Mouse (Mus musculus): Measurements from ENCODE around the gene Rmi1. TPM values are rescaled to one million over a fixed set of nuclear protein-coding genes. Genes with fewer than 3 reads are reported as not detected.
A peak's percentile ranks its signal among the peaks of the same experiment; 100 is the strongest.
"Not testable (repeated sequence)": the region's sequence is repeated elsewhere in the genome, so short reads cannot be mapped to it uniquely, and the experiment has no call there.

The Rmi1 gene
- polyA plus RNA-seq, 1 experiment from 2014 or later, result 24.2 TPM

- no peak for ATAC-seq
- H3K27me3 ChIP-seq (replicated peaks; ENCODE audit: control insufficient read depth, insufficient read depth, low read length), result peaks cover 8% of the 10 kb centered on the region; the same call in 1 of the 2 replicates
- no peak overlapping the region for H3K4me3 ChIP-seq (ENCODE audit: low read length)
- H3K4me1 ChIP-seq (ENCODE audit: control insufficient read depth, insufficient read depth, low read depth, low read length), result peaks cover 6% of the 10 kb centered on the region
- 60% methylated on average over 22 of the region's 22 CpGs for WGBS
- H3K36me3 ChIP-seq (ENCODE audit: control insufficient read depth, insufficient read depth, low read length), result no peaks in the 10 kb centered on the region
- H3K9me3 ChIP-seq (ENCODE audit: control insufficient read depth, low read length), result no peaks in the 10 kb centered on the region
- no peak overlapping the region for H3K27ac ChIP-seq (ENCODE audit: low read depth, low read length)
- no peak overlapping the region for H3K9ac ChIP-seq (ENCODE audit: low read depth, low read length)
- H3K4me2 ChIP-seq (ENCODE audit: low read length), result no peak overlapping the region
Observed at GRCm38 (mm10) chr13:58450459-58451182, 48.6 kb downstream of the Rmi1 start.

GRCm38 (mm10) chr13:58452246-58452645 lies 50.2 kb downstream of the Rmi1 start:
- Histone ChIP-seq H3K9me3 (ENCODE audit: control insufficient read depth, low read length) (no peaks in the 10 kb centered on the region), H3K4me1 (ENCODE audit: control insufficient read depth, insufficient read depth, low read depth, low read length) (peaks cover 6% of the 10 kb centered on the region), H3K27me3 (replicated peaks; ENCODE audit: control insufficient read depth, insufficient read depth, low read length) (peaks cover 8% of the 10 kb centered on the region; the same call in 1 of the 2 replicates), H3K36me3 (ENCODE audit: control insufficient read depth, insufficient read depth, low read length) (no peaks in the 10 kb centered on the region), H3K9ac (ENCODE audit: low read depth, low read length) (no peak overlapping the region), H3K27ac (ENCODE audit: low read depth, low read length) (no peak overlapping the region), H3K4me2 (ENCODE audit: low read length) (no peak overlapping the region), H3K4me3 (ENCODE audit: low read length) (no peak overlapping the region)
- 68% methylated on average over 4 of the region's 4 CpGs for WGBS
- no peak for ATAC-seq

- Histone ChIP-seq H3K36me3 (ENCODE audit: control insufficient read depth, insufficient read depth, low read length) (no peaks in the 10 kb centered on the region), H3K9ac (ENCODE audit: low read depth, low read length) (peak overlapping the region; percentile 8; the same call in 1 of the 2 replicates), H3K9me3 (ENCODE audit: control insufficient read depth, low read length) (no peaks in the 10 kb centered on the region), H3K4me3 (ENCODE audit: low read length) (peak overlapping the region; percentile 22), H3K27me3 (replicated peaks; ENCODE audit: control insufficient read depth, insufficient read depth, low read length) (peaks cover 8% of the 10 kb centered on the region; the same call in 1 of the 2 replicates), H3K27ac (ENCODE audit: low read depth, low read length) (no peak overlapping the region), H3K4me2 (ENCODE audit: low read length) (peak overlapping the region; percentile 46), H3K4me1 (ENCODE audit: control insufficient read depth, insufficient read depth, low read depth, low read length) (peaks cover 6% of the 10 kb centered on the region)
- 16% methylated on average over 32 of the region's 32 CpGs for WGBS
- ATAC-seq, result 0 out of 2 replicates have a peak, but pooled peaks have one; percentile 27
Observed at GRCm38 (mm10) chr13:58452651-58453413, 50.8 kb downstream of the Rmi1 start.

- ATAC-seq, result no peak
- no peaks in the 10 kb centered on the region for H3K36me3 ChIP-seq (ENCODE audit: control insufficient read depth, insufficient read depth, low read length)
- no peak overlapping the region for H3K4me3 ChIP-seq (ENCODE audit: low read length)
- no peak overlapping the region for H3K9ac ChIP-seq (ENCODE audit: low read depth, low read length)
- peaks cover 6% of the 10 kb centered on the region for H3K4me1 ChIP-seq (ENCODE audit: control insufficient read depth, insufficient read depth, low read depth, low read length)
- no peaks in the 10 kb centered on the region for H3K9me3 ChIP-seq (ENCODE audit: control insufficient read depth, low read length)
- WGBS, result 47% methylated on average over 10 of the region's 10 CpGs
- H3K4me2 ChIP-seq (ENCODE audit: low read length), result no peak overlapping the region
- peaks cover 8% of the 10 kb centered on the region; the same call in 1 of the 2 replicates for H3K27me3 ChIP-seq (replicated peaks; ENCODE audit: control insufficient read depth, insufficient read depth, low read length)
- no peak overlapping the region for H3K27ac ChIP-seq (ENCODE audit: low read depth, low read length)
Observed at GRCm38 (mm10) chr13:58453541-58453940, 51.5 kb downstream of the Rmi1 start.

- Histone ChIP-seq H3K27ac (ENCODE audit: low read depth, low read length) (no peak overlapping the region), H3K36me3 (ENCODE audit: control insufficient read depth, insufficient read depth, low read length) (no peaks in the 10 kb centered on the region), H3K9ac (ENCODE audit: low read depth, low read length) (no peak overlapping the region), H3K4me1 (ENCODE audit: control insufficient read depth, insufficient read depth, low read depth, low read length) (peaks cover 6% of the 10 kb centered on the region), H3K4me2 (ENCODE audit: low read length) (no peak overlapping the region), H3K27me3 (replicated peaks; ENCODE audit: control insufficient read depth, insufficient read depth, low read length) (peaks cover 8% of the 10 kb centered on the region; the same call in 1 of the 2 replicates), H3K9me3 (ENCODE audit: control insufficient read depth, low read length) (no peaks in the 10 kb centered on the region), H3K4me3 (ENCODE audit: low read length) (no peak overlapping the region)
- ATAC-seq, result no peak
- WGBS, result 45% methylated on average over 10 of the region's 10 CpGs
Observed at GRCm38 (mm10) chr13:58456547-58456946, 54.5 kb downstream of the Rmi1 start.

- not testable (repeated sequence) for H3K4me3 ChIP-seq (ENCODE audit: low read length); H3K9me3 ChIP-seq (ENCODE audit: control insufficient read depth, low read length); ATAC-seq; H3K27ac ChIP-seq (ENCODE audit: low read depth, low read length); H3K9ac ChIP-seq (ENCODE audit: low read depth, low read length); H3K4me2 ChIP-seq (ENCODE audit: low read length); H3K36me3 ChIP-seq (ENCODE audit: control insufficient read depth, insufficient read depth, low read length); H3K4me1 ChIP-seq (ENCODE audit: control insufficient read depth, insufficient read depth, low read depth, low read length); H3K27me3 ChIP-seq (replicated peaks; ENCODE audit: control insufficient read depth, insufficient read depth, low read length)
- WGBS, result 97% methylated on average over 5 of the region's 6 CpGs
Observed at GRCm38 (mm10) chr13:58458811-58459210, 56.8 kb downstream of the Rmi1 start.

MicroRNA genes within 50 kb of the gene (microRNA counts, 519-probe panel; counts per million panel counts)
- microRNA mmu-miR-7a, result 3,003 counts per million, percentile 80 among the panel's probes with 10 or more counts

Small RNA genes within 50 kb of the gene (microRNA-seq; reads per million reads assigned to microRNA genes)
- gene Mir7-1, result 362 reads per million, percentile 66 among the genes with 10 or more reads in this experiment

Other genes with a start within 250 kb of the Rmi1 start
- gene Idnk, start 244.6 kb upstream of the Rmi1 start, polyA plus RNA-seq (2015; fragmentation: Nextera tagmentation; extraction: Ambion mirVana), result 53.5 and 56.3 TPM in 2 replicates
- gene Ubqln1, start 186.6 kb upstream of the Rmi1 start, polyA plus RNA-seq (2015; fragmentation: Nextera tagmentation; extraction: Ambion mirVana), result 129 and 142 TPM in 2 replicates
- 22.1 and 22.8 TPM in 2 replicates for gene Gkap1, start 126.5 kb upstream of the Rmi1 start, polyA plus RNA-seq (2015; fragmentation: Nextera tagmentation; extraction: Ambion mirVana)
- gene Kif27, start 43.1 kb upstream of the Rmi1 start, polyA plus RNA-seq (2015; fragmentation: Nextera tagmentation; extraction: Ambion mirVana), result 1.7 and 2.2 TPM in 2 replicates
- 22.1 and 23.7 TPM in 2 replicates for gene 2210016F16Rik, start 17.0 kb upstream of the Rmi1 start, polyA plus RNA-seq (2015; fragmentation: Nextera tagmentation; extraction: Ambion mirVana)
- 1,201 and 1,280 TPM in 2 replicates for gene Hnrnpk, start 1.1 kb downstream of the Rmi1 start, polyA plus RNA-seq (2015; fragmentation: Nextera tagmentation; extraction: Ambion mirVana)
- 0.25 TPM in 2 replicates for gene Slc28a3, start 208.6 kb downstream of the Rmi1 start, polyA plus RNA-seq (2015; fragmentation: Nextera tagmentation; extraction: Ambion mirVana)

Data from hindbrain, embryonic 16.5 days (tissue).